Mouse (Mus musculus) T-helper 1 cell (primary cell): Measurements from ENCODE around the gene Zfp974.
"Not testable (repeated sequence)": the region's sequence is repeated elsewhere in the genome, so short reads cannot be mapped to it uniquely, and the experiment has no call there.

Experiments used
- in situ Hi-C: fragments of 300-600 bp; cut with MboI, MseI; formaldehyde crosslinking; loops from one replicate; pipeline ENCODE4 v1.15.1; 2025; ENCODE audit warnings: high pct_unique_total_duplicates

The Zfp974 gene

GRCm38 (mm10) chr7:27928818-27929695 is at the start of gene Zfp974:
Gene Zfp974 (minus strand): TSS chr7:27929460.
- in situ Hi-C loops = no loop called here

GRCm38 (mm10) chr7:27949451-27949850 is 20.2 kb upstream of the Zfp974 start:
- in situ Hi-C loops = not testable (repeated sequence)

GRCm38 (mm10) chr7:27941869-27942268 is 12.6 kb upstream of the Zfp974 start:
- in situ Hi-C loops = not testable (repeated sequence)

GRCm38 (mm10) chr7:27933800-27934158 is 4.5 kb upstream of the Zfp974 start:
- in situ Hi-C loops = loop anchor here (5.0 kb wide), 1 partner anchor 96 kb away; the partner anchor contains the start of gene Zfp59

GRCm38 (mm10) chr7:27933050-27933799 is 4.0 kb upstream of the Zfp974 start:
- in situ Hi-C loops = loop anchor here (5.0 kb wide), 1 partner anchor 96 kb away; the partner anchor contains the start of gene Zfp59

- in situ Hi-C loops = not testable (repeated sequence)
Observed at GRCm38 (mm10) chr7:27927041-27927440, 2.2 kb downstream of the Zfp974 start.

GRCm38 (mm10) chr7:27910952-27911351 is 18.3 kb downstream of the Zfp974 start:
- in situ Hi-C loops = not testable (repeated sequence)

GRCm38 (mm10) chr7:27905061-27905848 is 24.0 kb downstream of the Zfp974 start:
- in situ Hi-C loops = no loop called here

GRCm38 (mm10) chr7:27900601-27901000 is 28.7 kb downstream of the Zfp974 start:
- in situ Hi-C loops = no loop called here

- in situ Hi-C loops = no loop called here
Observed at GRCm38 (mm10) chr7:27881721-27882120, 47.5 kb downstream of the Zfp974 start.

- in situ Hi-C loops = loop anchor here (5.0 kb wide), 1 partner anchor 60 kb away; no protein-coding TSS in a partner anchor
Observed at GRCm38 (mm10) chr7:27862578-27862977, 66.7 kb downstream of the Zfp974 start.

GRCm38 (mm10) chr7:27860396-27861235 is 68.6 kb downstream of the Zfp974 start:
- in situ Hi-C loops = loop anchor here (5.0 kb wide), 1 partner anchor 62 kb away; no protein-coding TSS in a partner anchor

- in situ Hi-C loops = loop anchor here (5.0 kb wide), 1 partner anchor 63 kb away; no protein-coding TSS in a partner anchor
Observed at GRCm38 (mm10) chr7:27859301-27860251, 69.7 kb downstream of the Zfp974 start.
